Mouse (Mus musculus): ENCODE measurements at regions not wholly inside any gene's neighbourhood (a gene's known extent, or its start where the extent isn't known, plus 50 kb on each side); places are given as distances from the start of the nearest gene placed in this dataset.
"Not testable (repeated sequence)": the region's sequence is repeated elsewhere in the genome, so short reads cannot be mapped to it uniquely, and the experiment has no call there.

GRCm38 (mm10) chr3:117065904-117066303 lies 97.1 kb upstream of the Palmd start:
- ATAC-seq (ENCODE audit: insufficient read depth, low FRiP score, low TSS enrichment) (no peak), DNase-seq (ENCODE audit: low spot score) (no peak)
- H3K27ac ChIP-seq (ENCODE audit: low read depth, low read length) = no peak overlapping the region
- WGBS = 83% methylated on average over 2 of the region's 2 CpGs
- H3K9me3 ChIP-seq (ENCODE audit: control insufficient read depth, low read length) = no peaks in the 10 kb centered on the region
- no peak overlapping the region for H3K4me2 ChIP-seq (ENCODE audit: low read depth)
- no peaks in the 10 kb centered on the region for H3K36me3 ChIP-seq (ENCODE audit: control insufficient read depth, insufficient read depth, low read length)
- no peak overlapping the region for H3K4me3 ChIP-seq (ENCODE audit: low read depth, low read length)
- H3K4me1 ChIP-seq (ENCODE audit: control insufficient read depth, insufficient read depth, low read length) = no peaks in the 10 kb centered on the region
- no peaks in the 10 kb centered on the region for H3K27me3 ChIP-seq (ENCODE audit: control insufficient read depth, insufficient read depth, low read length)
- H3K9ac ChIP-seq (ENCODE audit: low read length) = no peak overlapping the region

- Histone ChIP-seq H3K4me1 (ENCODE audit: control insufficient read depth, insufficient read depth, low read length) (no peaks in the 10 kb centered on the region), H3K9me3 (ENCODE audit: control insufficient read depth, low read length) (no peaks in the 10 kb centered on the region), H3K27me3 (ENCODE audit: control insufficient read depth, insufficient read depth, low read length) (no peaks in the 10 kb centered on the region), H3K4me3 (ENCODE audit: low read depth, low read length) (no peak overlapping the region), H3K4me2 (ENCODE audit: low read depth) (no peak overlapping the region), H3K27ac (ENCODE audit: low read depth, low read length) (no peak overlapping the region), H3K9ac (ENCODE audit: low read length) (no peak overlapping the region), H3K36me3 (ENCODE audit: control insufficient read depth, insufficient read depth, low read length) (no peaks in the 10 kb centered on the region)
- ATAC-seq (ENCODE audit: insufficient read depth, low FRiP score, low TSS enrichment) (no peak), DNase-seq (ENCODE audit: low spot score) (no peak)
- 59% methylated on average over 1 of the region's 1 CpGs for WGBS
These were observed 93.0 kb upstream of the Palmd start for GRCm38 (mm10) chr3:117061831-117062230.

GRCm38 (mm10) chr3:117061182-117061581 lies 92.4 kb upstream of the Palmd start:
- no peak overlapping the region for H3K27ac ChIP-seq (ENCODE audit: low read depth, low read length)
- no peaks in the 10 kb centered on the region for H3K4me1 ChIP-seq (ENCODE audit: control insufficient read depth, insufficient read depth, low read length)
- 72% methylated on average over 6 of the region's 6 CpGs for WGBS
- ATAC-seq (ENCODE audit: insufficient read depth, low FRiP score, low TSS enrichment) = no peak
- no peak overlapping the region for H3K4me2 ChIP-seq (ENCODE audit: low read depth)
- DNase-seq (ENCODE audit: low spot score) = no peak
- H3K36me3 ChIP-seq (ENCODE audit: control insufficient read depth, insufficient read depth, low read length) = no peaks in the 10 kb centered on the region
- no peak overlapping the region for H3K4me3 ChIP-seq (ENCODE audit: low read depth, low read length)
- H3K9me3 ChIP-seq (ENCODE audit: control insufficient read depth, low read length) = no peaks in the 10 kb centered on the region
- no peaks in the 10 kb centered on the region for H3K27me3 ChIP-seq (ENCODE audit: control insufficient read depth, insufficient read depth, low read length)
- no peak overlapping the region for H3K9ac ChIP-seq (ENCODE audit: low read length)

GRCm38 (mm10) chr3:117054711-117055110 lies 85.9 kb upstream of the Palmd start:
- ATAC-seq (ENCODE audit: insufficient read depth, low FRiP score, low TSS enrichment); DNase-seq (ENCODE audit: low spot score); H3K27ac ChIP-seq (ENCODE audit: low read depth, low read length): not testable (repeated sequence)

GRCm38 (mm10) chr3:117051431-117051830 lies 82.6 kb upstream of the Palmd start:
- Histone ChIP-seq H3K27me3 (ENCODE audit: control insufficient read depth, insufficient read depth, low read length) (no peaks in the 10 kb centered on the region), H3K36me3 (ENCODE audit: control insufficient read depth, insufficient read depth, low read length) (no peaks in the 10 kb centered on the region), H3K9ac (ENCODE audit: low read length) (no peak overlapping the region), H3K4me2 (ENCODE audit: low read depth) (no peak overlapping the region), H3K4me3 (ENCODE audit: low read depth, low read length) (no peak overlapping the region), H3K9me3 (ENCODE audit: control insufficient read depth, low read length) (no peaks in the 10 kb centered on the region), H3K27ac (ENCODE audit: low read depth, low read length) (no peak overlapping the region), H3K4me1 (ENCODE audit: control insufficient read depth, insufficient read depth, low read length) (no peaks in the 10 kb centered on the region)
- WGBS = 86% methylated on average over 3 of the region's 3 CpGs
- DNase-seq (ENCODE audit: low spot score) (no peak), ATAC-seq (ENCODE audit: insufficient read depth, low FRiP score, low TSS enrichment) (no peak)

More at GRCm38 (mm10) chr3:117054711-117055110, 85.9 kb upstream of the Palmd start:
- not testable (repeated sequence) for H3K9me3 ChIP-seq (ENCODE audit: control insufficient read depth, low read length); H3K27me3 ChIP-seq (ENCODE audit: control insufficient read depth, insufficient read depth, low read length); H3K4me1 ChIP-seq (ENCODE audit: control insufficient read depth, insufficient read depth, low read length); H3K36me3 ChIP-seq (ENCODE audit: control insufficient read depth, insufficient read depth, low read length); H3K4me2 ChIP-seq (ENCODE audit: low read depth); H3K4me3 ChIP-seq (ENCODE audit: low read depth, low read length); H3K9ac ChIP-seq (ENCODE audit: low read length)
- 95% methylated on average over 3 of the region's 3 CpGs for WGBS

- DNase-seq (ENCODE audit: low spot score) (no peak), ATAC-seq (ENCODE audit: insufficient read depth, low FRiP score, low TSS enrichment) (no peak)
- H3K4me1 ChIP-seq (ENCODE audit: control insufficient read depth, insufficient read depth, low read length) = no peaks in the 10 kb centered on the region
- H3K9me3 ChIP-seq (ENCODE audit: control insufficient read depth, low read length) = no peaks in the 10 kb centered on the region
- H3K4me3 ChIP-seq (ENCODE audit: low read depth, low read length) = no peak overlapping the region
- H3K4me2 ChIP-seq (ENCODE audit: low read depth) = no peak overlapping the region
- 63% methylated on average over 3 of the region's 3 CpGs for WGBS
- H3K36me3 ChIP-seq (ENCODE audit: control insufficient read depth, insufficient read depth, low read length) = no peaks in the 10 kb centered on the region
- H3K9ac ChIP-seq (ENCODE audit: low read length) = no peak overlapping the region
- no peak overlapping the region for H3K27ac ChIP-seq (ENCODE audit: low read depth, low read length)
- H3K27me3 ChIP-seq (ENCODE audit: control insufficient read depth, insufficient read depth, low read length) = no peaks in the 10 kb centered on the region
These were observed 82.1 kb upstream of the Palmd start for GRCm38 (mm10) chr3:117050909-117051308.

GRCm38 (mm10) chr3:117049410-117049809 lies 80.6 kb upstream of the Palmd start:
- no peaks in the 10 kb centered on the region for H3K36me3 ChIP-seq (ENCODE audit: control insufficient read depth, insufficient read depth, low read length)
- H3K9ac ChIP-seq (ENCODE audit: low read length) = no peak overlapping the region
- WGBS = 87% methylated on average over 3 of the region's 3 CpGs
- H3K4me2 ChIP-seq (ENCODE audit: low read depth) = no peak overlapping the region
- no peaks in the 10 kb centered on the region for H3K27me3 ChIP-seq (ENCODE audit: control insufficient read depth, insufficient read depth, low read length)
- no peak overlapping the region for H3K27ac ChIP-seq (ENCODE audit: low read depth, low read length)
- DNase-seq (ENCODE audit: low spot score) (no peak), ATAC-seq (ENCODE audit: insufficient read depth, low FRiP score, low TSS enrichment) (no peak)
- H3K4me1 ChIP-seq (ENCODE audit: control insufficient read depth, insufficient read depth, low read length) = no peaks in the 10 kb centered on the region
- H3K4me3 ChIP-seq (ENCODE audit: low read depth, low read length) = no peak overlapping the region
- H3K9me3 ChIP-seq (ENCODE audit: control insufficient read depth, low read length) = no peaks in the 10 kb centered on the region

GRCm38 (mm10) chr3:117044809-117045208 lies 76.0 kb upstream of the Palmd start:
- WGBS = 71% methylated on average over 4 of the region's 4 CpGs
- H3K36me3 ChIP-seq (ENCODE audit: control insufficient read depth, insufficient read depth, low read length) = no peaks in the 10 kb centered on the region

GRCm38 (mm10) chr3:117044304-117044703 lies 75.5 kb upstream of the Palmd start:
- Histone ChIP-seq H3K4me2 (ENCODE audit: low read depth) (no peak overlapping the region), H3K4me1 (ENCODE audit: control insufficient read depth, insufficient read depth, low read length) (no peaks in the 10 kb centered on the region), H3K4me3 (ENCODE audit: low read depth, low read length) (no peak overlapping the region), H3K27ac (ENCODE audit: low read depth, low read length) (no peak overlapping the region), H3K9ac (ENCODE audit: low read length) (no peak overlapping the region), H3K9me3 (ENCODE audit: control insufficient read depth, low read length) (no peaks in the 10 kb centered on the region), H3K27me3 (ENCODE audit: control insufficient read depth, insufficient read depth, low read length) (no peaks in the 10 kb centered on the region), H3K36me3 (ENCODE audit: control insufficient read depth, insufficient read depth, low read length) (no peaks in the 10 kb centered on the region)
- WGBS = 76% methylated on average over 2 of the region's 2 CpGs
- ATAC-seq (ENCODE audit: insufficient read depth, low FRiP score, low TSS enrichment) (no peak), DNase-seq (ENCODE audit: low spot score) (no peak)

More at GRCm38 (mm10) chr3:117044809-117045208, 76.0 kb upstream of the Palmd start:
- DNase-seq (ENCODE audit: low spot score) (no peak), ATAC-seq (ENCODE audit: insufficient read depth, low FRiP score, low TSS enrichment) (no peak)
- H3K4me3 ChIP-seq (ENCODE audit: low read depth, low read length) = no peak overlapping the region
- no peaks in the 10 kb centered on the region for H3K27me3 ChIP-seq (ENCODE audit: control insufficient read depth, insufficient read depth, low read length)
- H3K9me3 ChIP-seq (ENCODE audit: control insufficient read depth, low read length) = no peaks in the 10 kb centered on the region
- H3K4me1 ChIP-seq (ENCODE audit: control insufficient read depth, insufficient read depth, low read length) = no peaks in the 10 kb centered on the region
- H3K4me2 ChIP-seq (ENCODE audit: low read depth) = no peak overlapping the region
- H3K9ac ChIP-seq (ENCODE audit: low read length) = no peak overlapping the region
- no peak overlapping the region for H3K27ac ChIP-seq (ENCODE audit: low read depth, low read length)
